Mouse (Mus musculus): ENCODE measurements around the gene Noxred1. TPM values are rescaled to one million over a fixed set of nuclear protein-coding genes. Genes with fewer than 3 reads are reported as not detected.
A peak's percentile ranks its signal among the peaks of the same experiment; 100 is the strongest.

Gene Noxred1
- polyA plus RNA-seq, 1 experiment = 75.4 TPM

DNA sequence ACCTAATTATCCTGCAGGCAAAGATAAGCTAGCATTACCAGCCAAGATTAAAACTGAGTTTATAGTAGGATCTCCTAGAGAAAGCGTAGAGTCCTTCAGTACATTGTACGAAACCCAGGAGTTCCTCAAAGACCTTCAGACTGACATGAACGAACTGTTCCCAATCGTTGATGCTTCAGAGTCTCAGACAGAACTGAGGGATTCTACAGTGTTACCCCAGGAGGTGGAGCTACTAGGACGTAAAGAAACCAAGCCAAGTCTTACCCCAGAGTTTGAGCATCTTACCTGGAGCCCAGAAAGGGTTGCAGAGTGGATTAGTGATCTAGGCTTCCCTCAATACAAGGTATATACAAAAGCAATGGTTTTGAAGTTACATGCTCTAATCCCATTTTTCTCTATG is 36.8 kb downstream of the Noxred1 start:
- Histone ChIP-seq H3K27ac (ENCODE audit: control insufficient read depth, insufficient read depth, low read depth, low read length) (no peak overlapping the region), H3K27me3 (ENCODE audit: control insufficient read depth, insufficient read depth, low read length) (no peaks in the 10 kb centered on the region), H3K36me3 (ENCODE audit: control insufficient read depth, insufficient read depth, low read length) (peaks cover 2% of the 10 kb centered on the region), H3K4me1 (ENCODE audit: control insufficient read depth, insufficient read depth, low read length) (peaks cover 4% of the 10 kb centered on the region; the same call in 1 of the 2 replicates), H3K4me3 (ENCODE audit: control insufficient read depth, low read depth, low read length) (peak overlapping the region; percentile 16; the same call in 1 of the 2 replicates)
- no peak for TF ChIP-seq CTCF (IDR thresholded peaks at IDR 0.05; ENCODE audit: control insufficient read depth, insufficient read depth, insufficient replicate concordance, low read depth, low read length)
- no peak for TF ChIP-seq POLR2A (IDR thresholded peaks at IDR 0.05; ENCODE audit: control insufficient read depth, low read depth, low read length)

DNA sequence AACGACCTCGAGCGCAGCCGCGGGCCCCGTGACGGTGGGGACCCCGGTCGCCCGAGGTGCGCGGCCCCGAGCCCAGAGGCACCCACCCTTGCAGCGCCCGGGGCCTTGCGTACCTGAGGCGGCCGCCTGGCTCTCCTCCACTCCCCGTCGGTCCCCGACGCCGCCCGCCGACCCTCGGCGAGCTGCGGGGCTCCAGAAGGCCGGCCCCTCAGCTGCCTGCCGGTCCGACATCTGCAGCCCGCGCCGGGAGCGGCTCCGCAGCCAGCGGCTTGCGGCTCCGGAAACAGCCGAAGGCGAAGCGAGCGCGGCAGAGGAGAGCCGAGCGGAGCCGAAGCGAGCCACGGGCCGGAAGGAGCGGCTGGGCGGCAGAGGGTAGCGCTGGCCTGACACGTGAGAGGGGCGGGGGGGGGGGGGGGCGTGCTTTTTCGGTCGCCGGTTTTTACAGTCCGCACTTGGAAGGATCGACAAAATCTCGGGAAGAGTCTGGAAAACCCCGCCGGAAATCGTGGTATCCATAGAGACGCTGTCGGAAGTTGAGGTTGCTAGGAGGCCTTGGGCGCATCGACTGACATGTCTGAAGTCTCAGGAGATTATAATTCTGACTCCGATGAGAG is 38.5 kb downstream of the Noxred1 start, which contains the start of gene Tmed8:
Gene Tmed8, minus strand, starts transcription at position 482 of the 614 bp plus-strand sequence.
- TF ChIP-seq CTCF (IDR thresholded peaks at IDR 0.05; ENCODE audit: control insufficient read depth, insufficient read depth, insufficient replicate concordance, low read depth, low read length) (no peak), POLR2A (IDR thresholded peaks at IDR 0.05; ENCODE audit: control insufficient read depth, low read depth, low read length) (no peak; the same call in 1 of the 2 replicates)
- H3K4me1 ChIP-seq (ENCODE audit: control insufficient read depth, insufficient read depth, low read length) = peaks cover 4% of the 10 kb centered on the region; the same call in 1 of the 2 replicates
- H3K27ac ChIP-seq (ENCODE audit: control insufficient read depth, insufficient read depth, low read depth, low read length) = peak within 1 kb of the TSS; percentile 33
- peaks cover 2% of the 10 kb centered on the region for H3K36me3 ChIP-seq (ENCODE audit: control insufficient read depth, insufficient read depth, low read length)
- no peaks in the 10 kb centered on the region for H3K27me3 ChIP-seq (ENCODE audit: control insufficient read depth, insufficient read depth, low read length)
- peak within 1 kb of the TSS; percentile 82 for H3K4me3 ChIP-seq (ENCODE audit: control insufficient read depth, low read depth, low read length)

DNA sequence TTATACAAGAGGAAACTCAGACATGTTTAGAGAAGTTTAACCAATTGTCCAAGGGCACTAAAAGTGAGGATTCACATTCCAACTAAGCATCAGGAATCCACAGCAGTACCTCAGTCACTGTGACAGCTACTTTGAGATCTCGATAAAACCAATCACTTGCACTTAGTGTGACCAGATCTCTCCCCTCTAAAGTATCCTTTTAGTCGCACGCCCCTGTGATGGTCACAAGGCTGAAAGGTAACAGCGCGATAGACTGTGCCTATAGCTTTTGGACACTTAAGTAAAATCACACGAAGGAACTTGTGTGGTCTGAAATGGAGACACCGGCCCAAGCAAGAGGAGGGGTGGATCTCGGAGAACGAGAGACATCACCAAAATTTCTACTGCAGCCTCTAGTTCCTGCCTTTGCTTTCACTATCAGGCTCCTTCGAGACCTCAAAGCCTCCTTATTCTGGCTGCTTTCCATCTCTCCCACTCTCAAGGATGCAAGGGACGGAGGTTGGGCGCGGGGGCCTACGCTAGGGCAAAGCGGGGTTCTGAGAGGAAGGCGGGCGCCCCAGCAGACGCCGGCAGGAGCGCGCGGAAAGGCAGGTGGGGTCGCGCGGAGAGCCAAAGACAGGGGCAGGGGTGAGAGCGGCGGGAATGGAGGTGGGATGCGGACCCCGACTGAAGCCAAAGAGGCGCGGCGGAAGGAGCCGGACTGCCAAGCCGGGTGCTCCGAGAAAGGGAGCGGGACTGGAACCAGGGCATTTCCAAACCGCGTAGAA is 39.1 kb downstream of the Noxred1 start, which contains the start of gene Samd15:
Gene Samd15, plus strand, starts transcription at position 518 of the 767 bp plus-strand sequence.
- no peaks in the 10 kb centered on the region for H3K27me3 ChIP-seq (ENCODE audit: control insufficient read depth, insufficient read depth, low read length)

DNA sequence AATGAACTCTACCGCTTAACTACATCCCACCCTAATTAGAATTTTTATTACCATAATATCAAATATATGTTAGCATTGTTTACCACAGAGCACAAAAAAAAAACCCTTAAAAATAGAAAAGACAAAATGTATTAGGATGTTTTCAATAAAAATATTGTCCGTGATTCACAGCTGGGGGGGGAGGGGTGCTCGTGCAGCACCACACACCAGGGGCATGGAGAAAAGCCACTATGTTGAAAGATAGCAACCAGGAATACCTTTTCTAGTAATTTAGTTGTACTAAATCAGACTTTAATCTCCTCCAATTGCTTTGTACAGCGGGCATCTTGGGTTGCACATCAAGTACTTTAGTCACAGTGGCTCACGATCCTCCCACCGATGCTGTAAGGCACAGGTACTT is 39.7 kb downstream of the Noxred1 start:
- no peak for TF ChIP-seq POLR2A (IDR thresholded peaks at IDR 0.05; ENCODE audit: control insufficient read depth, low read depth, low read length)
- no peak for TF ChIP-seq CTCF (IDR thresholded peaks at IDR 0.05; ENCODE audit: control insufficient read depth, insufficient read depth, insufficient replicate concordance, low read depth, low read length)
- Histone ChIP-seq H3K4me3 (ENCODE audit: control insufficient read depth, low read depth, low read length) (peak overlapping the region; percentile 82), H3K36me3 (ENCODE audit: control insufficient read depth, insufficient read depth, low read length) (peaks cover 2% of the 10 kb centered on the region), H3K27ac (ENCODE audit: control insufficient read depth, insufficient read depth, low read depth, low read length) (no peak overlapping the region), H3K27me3 (ENCODE audit: control insufficient read depth, insufficient read depth, low read length) (no peaks in the 10 kb centered on the region), H3K4me1 (ENCODE audit: control insufficient read depth, insufficient read depth, low read length) (peaks cover 4% of the 10 kb centered on the region; the same call in 1 of the 2 replicates)

More for the DNA sequence above, 39.1 kb downstream of the Noxred1 start, which contains the start of gene Samd15:
- no peak for TF ChIP-seq CTCF (IDR thresholded peaks at IDR 0.05; ENCODE audit: control insufficient read depth, insufficient read depth, insufficient replicate concordance, low read depth, low read length)
- TF ChIP-seq POLR2A (IDR thresholded peaks at IDR 0.05; ENCODE audit: control insufficient read depth, low read depth, low read length) = no peak
- peaks cover 2% of the 10 kb centered on the region for H3K36me3 ChIP-seq (ENCODE audit: control insufficient read depth, insufficient read depth, low read length)
- peak within 1 kb of the TSS; percentile 82 for H3K4me3 ChIP-seq (ENCODE audit: control insufficient read depth, low read depth, low read length)
- H3K4me1 ChIP-seq (ENCODE audit: control insufficient read depth, insufficient read depth, low read length) = peaks cover 4% of the 10 kb centered on the region; the same call in 1 of the 2 replicates
- H3K27ac ChIP-seq (ENCODE audit: control insufficient read depth, insufficient read depth, low read depth, low read length) = peak within 1 kb of the TSS; percentile 33

DNA sequence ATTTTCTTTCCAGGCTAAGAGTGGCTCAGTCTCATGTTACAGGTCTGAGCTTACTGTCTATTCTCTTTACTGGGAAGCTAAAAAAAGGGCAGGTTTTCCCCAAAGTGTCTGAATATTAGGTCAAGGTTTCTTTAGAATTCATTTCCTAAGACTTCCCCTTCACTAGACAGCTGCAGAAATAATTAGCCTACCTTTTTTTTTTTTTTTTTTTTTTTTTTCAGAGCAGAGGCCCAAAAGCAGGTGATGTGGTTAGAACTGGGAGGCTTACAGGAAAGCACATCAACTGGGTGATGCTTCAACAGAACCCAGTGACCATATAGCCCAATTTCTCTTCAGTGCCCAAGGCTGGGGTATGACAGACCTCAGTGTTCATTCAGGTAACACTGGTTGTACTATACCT is 42.2 kb downstream of the Noxred1 start:
- H3K27ac ChIP-seq (ENCODE audit: control insufficient read depth, insufficient read depth, low read depth, low read length) = no peak overlapping the region
- no peaks in the 10 kb centered on the region; the same call in 1 of the 2 replicates for H3K36me3 ChIP-seq (ENCODE audit: control insufficient read depth, insufficient read depth, low read length)
- peaks cover 4% of the 10 kb centered on the region; the same call in 1 of the 2 replicates for H3K4me1 ChIP-seq (ENCODE audit: control insufficient read depth, insufficient read depth, low read length)
- TF ChIP-seq CTCF (IDR thresholded peaks at IDR 0.05; ENCODE audit: control insufficient read depth, insufficient read depth, insufficient replicate concordance, low read depth, low read length) (no peak), POLR2A (IDR thresholded peaks at IDR 0.05; ENCODE audit: control insufficient read depth, low read depth, low read length) (no peak)
- no peak overlapping the region for H3K4me3 ChIP-seq (ENCODE audit: control insufficient read depth, low read depth, low read length)
- H3K27me3 ChIP-seq (ENCODE audit: control insufficient read depth, insufficient read depth, low read length) = no peaks in the 10 kb centered on the region

DNA sequence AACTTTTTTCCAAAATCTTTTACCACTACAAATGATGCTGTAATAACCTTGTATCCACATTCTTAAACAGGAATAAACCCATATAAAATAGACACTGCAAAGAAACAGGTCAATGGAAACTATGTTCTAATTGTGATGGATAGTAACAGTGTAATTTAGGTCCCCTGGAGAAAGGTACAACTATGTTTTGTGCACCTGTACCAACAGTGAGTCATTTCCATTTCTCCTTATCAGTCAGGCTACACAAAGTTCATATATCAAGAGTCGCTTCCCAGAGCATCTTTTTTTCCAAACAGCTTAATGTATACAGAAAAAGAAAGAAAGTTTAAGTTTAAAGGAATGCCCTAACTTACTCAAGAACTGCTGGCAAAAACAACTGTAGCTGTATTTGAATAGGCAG is 43.5 kb downstream of the Noxred1 start:
- no peak overlapping the region for H3K27ac ChIP-seq (ENCODE audit: control insufficient read depth, insufficient read depth, low read depth, low read length)
- no peaks in the 10 kb centered on the region for H3K36me3 ChIP-seq (ENCODE audit: control insufficient read depth, insufficient read depth, low read length)
- TF ChIP-seq CTCF (IDR thresholded peaks at IDR 0.05; ENCODE audit: control insufficient read depth, insufficient read depth, insufficient replicate concordance, low read depth, low read length) (no peak), POLR2A (IDR thresholded peaks at IDR 0.05; ENCODE audit: control insufficient read depth, low read depth, low read length) (no peak)
- no peak overlapping the region for H3K4me3 ChIP-seq (ENCODE audit: control insufficient read depth, low read depth, low read length)
- H3K4me1 ChIP-seq (ENCODE audit: control insufficient read depth, insufficient read depth, low read length) = peaks cover 4% of the 10 kb centered on the region; the same call in 1 of the 2 replicates
- no peaks in the 10 kb centered on the region for H3K27me3 ChIP-seq (ENCODE audit: control insufficient read depth, insufficient read depth, low read length)

DNA sequence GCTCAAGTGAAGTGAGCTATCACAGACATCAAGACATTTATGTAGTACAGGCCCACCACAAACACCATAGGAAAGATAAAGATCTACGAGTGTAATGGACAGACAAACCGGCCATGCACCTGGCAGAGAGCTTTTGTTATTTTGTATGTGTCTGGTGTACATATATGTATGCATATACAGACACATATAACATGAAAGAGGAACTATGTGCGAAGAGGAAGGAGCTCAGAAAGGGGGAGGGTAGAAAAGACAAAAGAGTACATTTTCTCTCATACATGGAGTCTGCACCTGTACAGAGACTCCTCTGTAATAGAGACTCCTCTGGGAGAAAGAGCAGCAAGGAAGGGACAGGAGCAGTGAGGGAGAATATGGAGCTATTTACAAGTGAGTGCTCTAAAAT is 45.5 kb downstream of the Noxred1 start:
- Histone ChIP-seq H3K4me3 (ENCODE audit: control insufficient read depth, low read depth, low read length) (no peak overlapping the region), H3K36me3 (ENCODE audit: control insufficient read depth, insufficient read depth, low read length) (no peaks in the 10 kb centered on the region), H3K4me1 (ENCODE audit: control insufficient read depth, insufficient read depth, low read length) (0 out of 2 replicates have a peak, but pooled peaks cover 2% of the 10 kb centered on the region), H3K27me3 (ENCODE audit: control insufficient read depth, insufficient read depth, low read length) (no peaks in the 10 kb centered on the region), H3K27ac (ENCODE audit: control insufficient read depth, insufficient read depth, low read depth, low read length) (no peak overlapping the region)
- TF ChIP-seq CTCF (IDR thresholded peaks at IDR 0.05; ENCODE audit: control insufficient read depth, insufficient read depth, insufficient replicate concordance, low read depth, low read length) = no peak
- no peak for TF ChIP-seq POLR2A (IDR thresholded peaks at IDR 0.05; ENCODE audit: control insufficient read depth, low read depth, low read length)
